Mouse (Mus musculus): Measurements from ENCODE around the gene Tmem268.
A peak's percentile ranks its signal among the peaks of the same experiment; 100 is the strongest.

Tmem268 gene

DNA sequence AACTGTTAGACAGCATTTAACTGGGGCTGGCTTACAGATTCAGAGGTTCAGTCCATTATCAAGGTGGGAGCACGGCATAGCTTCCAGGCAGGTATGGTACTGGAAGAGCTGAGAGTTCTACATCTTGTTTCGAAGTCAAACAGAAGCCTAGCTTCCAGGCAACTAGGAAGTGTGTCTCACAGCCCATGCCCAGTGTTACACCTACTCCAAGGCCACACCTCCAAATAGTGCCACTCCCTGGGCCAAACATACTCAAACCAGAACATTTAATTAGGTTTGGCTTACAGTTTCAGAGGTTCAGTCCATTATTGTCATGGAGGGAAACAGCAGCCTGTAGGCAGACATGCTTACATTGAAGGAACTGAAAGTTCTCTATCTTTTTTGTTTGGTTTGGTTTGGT is 3.5 kb upstream of the Tmem268 start:
- DNase-seq (ENCODE audit: low read depth, low spot score), result no peak

DNA sequence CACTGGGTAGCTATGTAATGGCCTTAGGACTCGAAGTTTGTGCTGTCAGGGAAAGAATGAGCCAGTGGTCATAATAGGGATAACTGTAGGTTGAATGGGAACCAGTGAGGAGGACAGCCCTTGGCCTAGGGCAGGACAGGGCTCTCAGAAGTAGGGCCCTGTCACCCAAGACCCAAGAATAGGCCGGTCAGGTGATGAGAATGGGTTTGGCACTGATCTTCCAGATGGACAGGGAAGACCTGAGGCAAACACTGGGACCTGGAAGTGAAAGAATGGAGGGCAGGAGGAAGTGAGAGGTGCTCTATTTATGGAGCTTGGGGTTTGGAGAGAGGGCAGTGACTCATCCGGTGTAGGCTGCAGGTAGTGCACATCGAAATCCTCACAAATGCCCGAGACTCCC is 1.9 kb upstream of the Tmem268 start:
- no peak for DNase-seq (ENCODE audit: low read depth, low spot score)

DNA sequence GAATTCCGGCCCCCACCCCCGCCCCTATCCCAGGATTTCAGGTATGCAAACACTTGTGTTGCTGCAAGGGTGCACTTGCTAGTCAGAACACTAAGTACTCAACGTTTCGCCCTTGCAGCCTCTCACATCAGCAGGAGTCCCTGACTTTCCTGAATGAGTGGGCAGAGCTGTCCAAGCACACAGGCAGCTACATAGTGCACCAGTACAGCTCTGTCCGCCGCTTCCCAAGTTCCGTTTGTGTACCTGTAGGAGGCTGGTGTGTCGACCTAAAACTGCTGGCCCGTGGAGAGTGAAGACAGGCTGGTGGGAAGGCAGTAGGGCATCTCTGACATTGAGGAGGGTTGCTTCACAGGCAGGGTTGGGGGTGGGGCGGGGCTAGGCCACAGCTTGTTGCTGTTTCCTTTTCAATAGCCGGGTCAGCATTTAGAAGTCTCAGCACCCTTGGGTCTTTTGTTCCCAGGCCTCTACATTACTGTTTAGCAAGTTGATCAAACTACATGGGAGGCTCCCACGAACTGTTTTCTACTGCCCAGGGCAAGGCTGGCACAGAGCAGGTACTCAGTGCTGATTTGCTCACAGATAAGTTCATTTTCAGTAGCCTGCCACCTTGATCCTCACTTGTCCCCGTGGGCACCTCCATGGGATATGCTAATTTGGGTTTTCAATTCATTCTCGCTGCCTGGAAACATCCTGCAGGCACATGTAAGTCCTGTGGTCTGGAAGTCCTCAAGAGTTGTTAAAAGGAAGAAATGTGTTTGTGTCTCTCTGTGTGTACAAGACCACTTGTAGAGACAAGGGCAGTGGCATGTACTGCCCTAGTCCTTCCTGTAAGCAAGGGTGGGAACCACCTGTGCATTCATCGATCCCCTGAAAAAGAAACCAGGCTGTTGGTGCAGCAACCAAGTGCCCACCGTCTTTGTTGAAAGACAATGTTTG is 1.2 kb upstream of the Tmem268 start:
- no peak for DNase-seq (ENCODE audit: low read depth, low spot score)

DNA sequence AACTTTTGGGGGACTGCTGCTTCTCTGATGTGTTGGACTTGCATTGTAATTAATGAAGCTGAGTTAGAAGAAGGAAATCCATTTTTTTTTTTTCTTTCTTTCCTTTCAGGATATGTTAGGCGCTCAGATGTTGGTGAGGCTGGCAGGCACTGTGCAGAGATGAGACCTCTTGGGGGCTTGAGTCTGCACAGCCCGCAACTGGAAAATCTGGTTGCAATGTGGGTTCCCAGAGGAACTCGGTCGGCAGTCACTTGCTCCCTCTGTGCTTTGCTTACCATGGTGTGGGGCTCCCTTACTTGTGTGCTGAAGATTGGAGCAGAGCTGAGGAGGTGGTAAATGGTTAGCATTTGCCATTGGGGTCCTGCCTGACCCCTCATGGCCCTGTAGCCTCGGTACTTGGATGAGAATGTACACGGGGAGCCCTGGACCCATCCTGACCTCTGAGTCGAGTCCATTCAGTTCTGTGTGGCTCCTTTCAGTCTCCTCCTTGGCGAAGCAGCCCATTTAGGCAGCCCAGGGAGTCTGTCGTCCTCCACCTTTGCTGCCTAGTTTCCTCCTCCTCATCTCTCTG is 631 bp downstream of the Tmem268 start:
- no peak for DNase-seq (ENCODE audit: low read depth, low spot score)

DNA sequence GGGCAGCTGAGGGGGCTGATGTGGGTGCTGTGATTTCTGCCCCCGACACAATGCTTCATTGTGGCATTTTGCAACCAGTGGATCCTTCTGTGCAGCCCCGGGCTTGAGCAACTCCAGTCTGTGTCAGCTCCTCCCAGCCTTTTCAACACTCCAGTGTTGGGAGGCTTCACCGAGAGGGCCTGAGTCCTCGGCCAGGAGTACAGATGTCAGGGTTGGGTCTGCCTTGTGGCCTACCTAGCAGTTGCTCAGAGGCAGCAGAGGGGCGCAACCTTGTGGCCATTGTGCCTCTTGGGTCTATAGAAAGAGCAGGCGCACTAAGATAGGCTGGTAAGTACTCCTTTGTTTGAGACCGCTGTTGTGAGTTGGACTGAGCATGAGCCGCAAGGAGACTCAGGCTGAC is 1.5 kb downstream of the Tmem268 start:
- no peak for DNase-seq (ENCODE audit: low read depth, low spot score)

DNA sequence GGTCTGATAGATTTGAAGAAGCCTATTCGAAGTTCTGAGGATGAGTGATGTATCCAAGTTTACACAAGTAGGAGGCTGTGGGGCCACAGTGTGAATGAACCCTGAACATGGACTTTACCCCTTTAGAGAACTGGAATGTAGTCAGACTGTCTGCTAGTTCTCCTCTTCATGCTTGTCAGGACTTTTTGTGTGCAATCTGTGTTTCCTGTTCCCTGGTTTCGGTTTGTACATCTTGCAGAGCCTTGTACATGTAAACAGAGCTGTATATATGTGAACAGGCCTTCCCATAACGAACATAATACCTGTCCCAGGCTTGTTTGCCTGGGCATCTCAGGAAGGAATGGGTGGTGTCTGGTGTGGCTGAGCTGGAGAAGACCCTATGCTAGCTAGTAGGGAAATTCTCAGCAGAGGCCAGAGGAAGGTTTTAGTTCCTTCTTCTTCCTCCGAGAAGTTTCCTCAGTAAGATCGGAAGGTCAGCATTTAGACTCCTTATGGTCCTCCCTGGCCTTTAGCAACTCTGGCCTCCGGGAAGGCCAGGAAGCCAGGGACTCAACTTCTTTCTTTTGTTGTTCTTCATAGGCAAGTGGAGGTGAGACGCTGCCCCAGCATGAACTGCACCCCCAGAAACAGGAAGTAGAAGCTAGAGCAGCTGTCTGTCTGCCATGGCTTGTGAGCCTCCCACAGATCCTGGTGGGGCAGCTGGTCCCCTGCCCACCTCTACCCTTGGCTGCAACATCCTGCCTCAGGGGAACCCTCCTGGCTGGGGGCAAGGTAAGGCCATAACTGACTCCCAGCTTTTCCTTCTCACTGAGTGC is 3.5 kb downstream of the Tmem268 start:
- no peak for DNase-seq (ENCODE audit: low read depth, low spot score)

DNA sequence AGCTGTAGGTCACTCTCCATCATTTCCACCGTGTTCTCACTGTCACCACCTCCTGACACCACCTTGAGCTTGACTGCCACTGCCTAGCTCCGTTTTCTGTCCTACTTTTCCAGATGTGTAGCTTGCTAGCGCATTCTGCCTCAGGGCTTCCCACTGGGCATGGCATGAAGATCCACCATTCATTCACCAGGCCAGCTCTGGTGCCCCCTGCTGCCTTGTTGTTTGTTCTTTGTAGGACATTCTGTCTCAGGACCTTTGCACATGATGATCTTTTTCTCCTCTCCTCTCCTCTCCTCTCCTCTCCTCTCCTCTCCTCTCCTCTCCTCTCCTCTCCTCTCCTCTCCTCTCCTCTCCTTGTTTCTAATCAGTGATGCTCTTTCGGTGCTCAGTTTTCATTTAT is 4.2 kb downstream of the Tmem268 start:
- DNase-seq (ENCODE audit: low read depth, low spot score), result no peak

DNA sequence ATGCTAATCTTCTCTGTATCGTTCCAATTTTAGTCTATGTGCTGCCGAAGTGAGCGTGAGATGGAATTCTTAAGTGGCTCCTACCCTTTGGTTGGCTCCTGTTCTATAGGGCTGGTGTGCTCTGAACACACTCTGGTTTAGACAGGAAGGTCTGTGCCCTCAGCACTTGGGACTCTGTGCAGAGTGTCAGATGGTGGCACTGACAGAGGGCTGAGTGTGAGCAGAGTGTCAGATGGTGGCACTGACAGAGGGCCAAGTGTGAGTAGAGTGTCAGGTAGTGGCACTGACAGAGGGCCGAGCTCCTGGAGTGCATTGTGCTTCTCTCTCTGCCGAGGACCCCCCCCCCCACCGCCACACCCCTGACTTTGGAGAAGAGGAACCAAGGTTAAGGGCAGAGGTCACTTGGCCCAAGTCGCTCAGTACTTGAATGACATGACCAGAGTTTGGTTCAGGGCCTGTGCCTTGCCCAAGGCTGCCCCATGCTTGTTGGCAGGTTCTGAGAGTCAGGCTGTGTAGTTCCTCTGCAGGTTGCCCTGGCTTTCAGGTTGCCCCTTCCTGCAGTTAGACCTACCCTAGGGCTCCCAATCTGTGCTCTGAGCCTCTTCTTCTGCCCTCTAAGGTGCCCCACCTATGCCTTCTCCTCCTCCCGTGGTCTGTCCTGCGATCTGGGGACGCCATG is 9.3 kb downstream of the Tmem268 start:
- DNase-seq (ENCODE audit: low read depth, low spot score), result no peak

DNA sequence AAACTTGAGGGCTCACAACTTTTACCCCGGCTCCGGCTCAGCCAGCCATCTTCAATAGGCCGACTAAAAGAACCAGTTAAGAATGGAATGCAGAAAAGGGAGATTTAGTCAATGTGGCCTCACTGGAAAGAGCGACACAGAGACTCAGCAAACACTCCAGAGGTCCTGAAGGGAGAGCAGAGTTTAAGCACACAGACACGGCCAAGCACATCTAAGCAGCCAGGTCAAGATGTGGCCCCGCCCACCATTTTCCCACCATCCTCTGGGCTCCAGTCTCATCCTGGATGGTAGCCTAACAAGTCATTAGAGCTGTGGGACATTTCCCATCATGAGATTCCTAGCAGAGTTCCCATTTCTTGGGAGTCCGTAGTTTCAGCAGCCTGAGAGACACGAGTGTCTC is 10.7 kb downstream of the Tmem268 start:
- no peak for DNase-seq (ENCODE audit: low read depth, low spot score)

DNA sequence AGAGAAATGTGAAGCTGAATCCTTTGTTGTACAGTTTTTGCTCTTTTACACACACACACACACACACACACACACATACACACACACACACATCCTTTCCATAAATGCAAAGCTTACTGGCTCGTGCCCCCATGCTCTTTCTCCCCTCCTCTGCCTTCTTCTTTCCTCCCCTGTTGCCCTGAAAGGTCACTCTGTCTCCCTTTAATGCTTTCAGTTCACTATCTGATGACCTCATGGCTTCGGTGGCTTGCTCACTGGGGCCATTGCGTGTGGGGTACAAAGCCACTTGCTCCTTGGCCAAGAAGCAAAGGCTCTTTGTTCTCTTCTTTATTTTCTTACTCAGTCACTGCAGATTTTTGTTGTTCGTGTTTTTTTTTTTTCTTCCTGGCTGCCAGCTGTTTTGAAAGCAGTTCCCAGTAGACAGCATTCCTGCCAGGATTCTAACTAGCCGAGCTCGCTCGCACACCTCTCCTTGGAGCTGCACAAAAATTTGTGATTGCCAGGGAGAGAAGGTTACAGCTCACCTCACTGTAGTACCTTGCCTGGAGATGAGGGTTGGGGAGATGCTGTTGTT is 11.7 kb downstream of the Tmem268 start:
- no peak for DNase-seq (ENCODE audit: low read depth, low spot score)

DNA sequence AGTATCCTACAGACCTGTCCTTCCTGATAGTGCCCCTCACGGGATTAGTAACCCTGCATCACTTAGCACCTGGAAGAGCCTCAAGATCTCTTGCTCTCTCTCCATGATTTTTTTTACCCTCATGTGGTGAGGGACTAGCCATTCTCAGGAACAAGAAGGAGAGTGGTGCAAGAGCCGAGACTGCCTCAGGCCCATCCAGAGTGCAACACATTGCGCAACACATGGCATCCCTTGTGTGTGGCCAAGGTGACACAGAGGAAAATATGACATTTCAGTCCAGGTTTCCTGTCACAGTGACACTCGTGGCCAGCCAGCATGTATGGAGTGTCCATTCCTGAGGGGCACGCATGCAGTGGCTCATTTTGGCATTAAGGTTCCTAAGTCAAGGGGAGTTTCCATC is 14.0 kb downstream of the Tmem268 start:
- DNase-seq (ENCODE audit: low read depth, low spot score), result no peak

DNA sequence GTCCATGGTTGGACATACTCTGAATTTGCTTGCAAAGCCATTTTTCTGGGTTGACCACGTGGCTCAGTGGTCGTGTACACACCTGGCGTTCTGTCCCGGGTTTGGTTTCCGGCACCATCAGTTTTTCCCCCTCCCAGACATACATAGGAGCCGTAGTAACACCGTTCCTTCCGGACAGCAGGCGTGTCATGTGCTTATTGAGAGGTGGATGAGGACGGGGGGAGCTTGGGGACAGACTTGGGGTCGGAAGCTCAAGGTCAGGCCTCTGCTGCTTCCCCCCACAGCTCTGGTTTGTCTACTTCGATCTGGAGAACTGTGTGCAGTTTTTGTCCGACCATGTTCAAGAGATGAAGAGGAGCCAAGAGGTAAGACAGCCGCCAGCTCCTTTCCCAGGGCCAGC is 21.1 kb downstream of the Tmem268 start:
- no peak for DNase-seq (ENCODE audit: low read depth, low spot score)

DNA sequence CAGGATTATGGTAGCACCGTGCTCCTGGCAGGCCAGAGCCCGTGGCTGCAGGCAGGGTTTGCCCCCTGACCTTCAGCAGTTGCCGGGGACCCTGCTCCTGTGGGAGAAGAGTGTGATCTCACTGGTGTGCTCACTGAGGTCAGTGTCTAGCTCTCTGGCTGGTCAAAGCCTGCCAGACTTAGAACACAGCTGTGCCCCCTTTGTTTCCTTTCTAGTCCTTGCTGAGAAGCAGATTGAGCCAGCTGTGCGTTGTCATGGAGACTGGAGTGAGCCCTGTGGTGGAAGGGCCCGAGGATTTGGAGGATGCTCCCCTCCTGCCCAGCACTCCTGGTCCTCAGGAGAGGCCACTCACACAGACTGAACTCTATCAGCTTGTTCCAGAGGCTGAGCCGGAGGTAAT is 21.5 kb downstream of the Tmem268 start:
- peak; percentile 60 for DNase-seq (ENCODE audit: low read depth, low spot score)

DNA sequence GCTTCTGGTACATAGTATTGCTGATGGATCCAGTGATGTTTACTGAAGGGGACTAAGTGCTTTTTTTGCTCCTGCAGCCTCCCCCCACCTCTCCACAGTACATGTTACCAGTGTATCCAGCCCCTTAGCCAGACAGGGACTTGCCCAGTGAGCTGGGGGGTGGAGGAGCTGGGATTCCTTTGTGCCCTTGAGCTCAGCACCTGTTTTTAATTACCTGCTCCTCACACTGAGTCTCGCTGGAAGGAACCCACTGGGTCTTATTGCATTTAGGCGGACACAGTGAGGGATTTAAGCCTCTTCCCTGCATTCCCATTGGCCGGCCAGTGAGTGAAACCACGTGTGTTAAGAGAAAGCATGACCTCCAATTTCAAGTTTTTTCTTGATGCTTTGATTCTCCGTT is 24.0 kb downstream of the Tmem268 start:
- DNase-seq (ENCODE audit: low read depth, low spot score), result peak; percentile 88

DNA sequence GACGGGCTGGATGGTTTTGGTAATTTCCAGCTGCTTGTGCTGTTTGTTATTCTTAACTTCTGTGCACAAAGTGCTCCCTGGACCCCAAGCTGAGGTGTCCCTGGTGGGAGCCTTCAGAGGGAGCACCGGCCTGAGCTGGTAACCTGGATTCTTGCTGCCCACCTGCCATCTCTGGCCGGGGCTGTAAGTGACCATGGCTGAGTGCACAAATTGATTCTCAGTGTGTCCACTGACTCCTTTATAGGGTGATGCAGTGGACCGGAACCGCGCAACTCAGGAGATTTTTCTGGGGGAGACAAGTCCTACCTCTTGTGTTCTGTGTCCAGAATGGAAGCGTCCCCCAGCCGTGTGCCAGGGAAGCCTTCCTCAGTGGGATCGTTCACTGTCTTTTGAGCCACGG is 26.6 kb downstream of the Tmem268 start:
- DNase-seq (ENCODE audit: low read depth, low spot score), result no peak

DNA sequence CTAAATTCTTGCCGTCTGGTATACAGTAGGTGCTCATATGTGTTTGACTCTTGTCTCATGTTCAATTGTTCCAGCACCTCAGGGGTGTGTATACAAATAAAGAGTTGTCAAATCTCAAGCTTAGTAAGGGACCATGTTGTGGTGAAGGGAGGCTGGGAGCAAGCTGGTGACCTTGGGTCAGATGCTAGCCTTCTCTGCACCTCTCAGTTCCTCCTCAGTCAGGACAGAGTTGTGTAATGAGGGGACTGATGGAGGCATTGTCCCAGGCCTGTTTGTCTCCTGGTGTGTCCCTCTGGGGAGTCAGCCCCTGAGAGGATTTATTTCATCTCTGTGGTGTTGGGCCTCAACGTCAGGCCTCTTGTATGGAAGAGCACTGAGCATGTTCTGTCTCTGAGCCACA is 27.7 kb downstream of the Tmem268 start:
- no peak for DNase-seq (ENCODE audit: low read depth, low spot score)

DNA sequence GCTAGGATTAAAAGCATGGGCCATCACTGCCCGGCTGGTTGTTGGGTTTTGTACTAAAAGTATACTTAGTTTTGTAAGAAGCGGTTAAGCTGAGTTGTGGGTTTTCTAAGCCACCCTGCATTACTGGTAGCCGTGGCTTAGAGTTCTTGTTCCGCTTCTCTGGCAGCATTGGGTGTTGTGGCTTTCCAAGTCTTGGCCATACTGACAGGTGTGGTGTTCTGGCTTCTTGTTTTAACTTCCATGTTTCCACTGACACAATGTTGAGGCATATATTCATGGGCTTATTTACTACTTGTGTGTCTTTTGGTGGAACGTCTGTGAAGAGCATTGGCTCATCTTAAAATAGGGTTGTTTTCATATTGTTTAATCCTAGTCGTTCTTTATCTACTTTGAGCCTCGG is 31.4 kb downstream of the Tmem268 start:
- no peak for DNase-seq (ENCODE audit: low read depth, low spot score)

DNA sequence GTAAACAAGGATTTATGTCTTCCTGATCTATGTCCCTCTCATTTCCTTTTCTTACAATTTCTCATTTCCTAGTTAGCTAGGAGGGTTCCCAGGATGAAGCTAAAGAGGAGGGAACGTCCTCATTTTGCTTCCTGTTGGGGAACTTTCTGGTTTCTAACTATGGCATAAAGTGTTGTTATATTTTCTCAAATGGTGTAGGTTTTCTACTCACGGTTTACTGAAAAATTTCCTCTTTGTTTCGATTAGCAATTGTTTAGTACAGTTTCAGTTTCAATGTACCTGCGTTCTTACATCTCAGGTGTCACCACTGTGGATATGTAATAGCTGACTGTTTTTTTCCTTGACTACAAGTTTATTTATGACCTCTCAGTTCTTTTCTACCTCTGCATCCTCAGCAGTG is 32.0 kb downstream of the Tmem268 start:
- no peak for DNase-seq (ENCODE audit: low read depth, low spot score)

DNA sequence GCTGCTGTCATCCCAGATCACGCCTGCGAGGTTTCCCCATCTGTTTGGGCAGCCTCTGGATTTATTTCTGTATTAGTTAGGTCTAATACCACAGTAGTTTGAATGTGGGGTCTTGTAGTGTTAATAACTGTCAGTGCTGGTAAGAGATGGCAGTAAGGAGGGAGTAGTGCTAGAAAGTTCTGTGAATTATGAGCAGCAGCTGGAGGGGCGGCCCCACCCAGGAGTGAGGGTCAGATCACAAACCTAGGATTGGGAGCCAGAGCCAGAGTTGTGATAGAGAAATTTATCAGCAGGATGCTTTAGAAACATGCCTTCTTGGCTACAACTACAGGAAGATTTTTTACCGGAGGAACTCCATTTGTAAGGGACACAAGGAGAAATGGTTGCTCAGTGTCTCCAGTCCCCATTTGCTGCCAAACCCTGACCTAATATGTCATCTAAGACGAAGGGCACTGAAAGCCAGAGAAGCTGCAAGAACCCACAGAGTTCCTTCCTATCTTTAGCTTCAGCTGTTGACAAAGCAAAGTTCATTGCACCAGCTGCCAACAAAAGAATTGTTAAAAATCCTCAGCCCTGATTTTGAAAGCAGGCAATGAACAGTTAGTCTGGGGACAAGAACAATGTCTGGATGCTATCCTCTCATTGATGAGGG is 36.0 kb downstream of the Tmem268 start:
- no peak for DNase-seq (ENCODE audit: low read depth, low spot score)

DNA sequence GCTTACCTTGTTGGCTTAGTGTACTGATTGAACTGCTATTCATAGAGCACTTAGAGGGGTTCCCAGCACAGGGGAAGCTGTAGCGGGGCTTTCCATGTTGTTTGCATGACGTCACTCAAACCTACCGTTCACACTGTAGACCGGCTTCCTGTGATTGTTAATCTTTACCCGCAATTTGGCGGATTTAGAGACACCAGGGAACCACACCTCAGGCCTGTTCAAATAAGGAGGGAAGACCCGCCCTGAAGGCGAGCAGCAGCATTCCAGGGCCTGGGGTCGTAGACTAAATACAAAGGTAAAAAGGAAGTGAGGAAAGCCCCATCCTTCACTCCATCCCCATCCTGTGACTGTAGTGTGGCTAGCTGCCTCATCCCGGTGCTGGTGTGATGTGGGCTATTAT is 36.7 kb downstream of the Tmem268 start:
- no peak for DNase-seq (ENCODE audit: low read depth, low spot score)

DNA sequence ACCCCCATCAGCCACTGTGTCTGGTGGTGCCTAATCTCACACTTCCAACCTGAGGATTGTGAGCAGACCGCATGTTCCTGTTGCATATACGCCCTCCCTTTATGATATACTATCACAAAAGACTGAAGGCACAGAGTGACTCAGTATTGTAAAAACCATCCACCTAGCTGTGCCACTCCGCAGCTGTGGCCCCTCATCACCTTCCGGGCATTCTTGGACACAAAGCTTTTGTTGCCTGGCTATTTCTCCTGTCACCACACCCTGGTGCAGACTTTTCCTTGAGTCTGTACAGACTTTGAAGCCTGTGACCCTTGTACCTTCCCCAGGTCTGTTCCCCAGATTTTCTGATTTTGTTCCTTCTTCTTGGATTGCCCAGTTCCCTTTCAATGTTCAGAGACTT is 37.4 kb downstream of the Tmem268 start:
- no peak for DNase-seq (ENCODE audit: low read depth, low spot score)

All from mesoderm, embryonic 11.5 days (tissue).